Mouse (Mus musculus) bone marrow macrophage, adult 2 months (primary cell): ENCODE results near the gene Rpl37a. TPM values are rescaled to one million over a fixed set of nuclear protein-coding genes. Genes with fewer than 3 reads are reported as not detected.
A peak's percentile ranks its signal among the peaks of the same experiment; 100 is the strongest.

ENCODE experiments used
- H3K27ac ChIP-seq: 2 replicates; pipeline ENCODE4 v1.5.1; 2012; ENCODE audit warnings: low read depth, low read length; ENCODE audit not compliant: insufficient read depth
- H3K4me1 ChIP-seq: 2 replicates; pipeline ENCODE4 v1.6.1; 2012; ENCODE audit warnings: low read length; ENCODE audit not compliant: control insufficient read depth, insufficient read depth
- H3K4me3 ChIP-seq: 2 replicates; pipeline ENCODE4 v1.5.1; 2012; ENCODE audit warnings: mild to moderate bottlenecking, low read length, moderate library complexity; ENCODE audit not compliant: insufficient read depth
- CTCF ChIP-seq: IDR thresholded peaks from 2 replicates; pipeline ENCODE4 v1.5.1; 2012; ENCODE audit warnings: low read depth, mild to moderate bottlenecking, low read length, moderate library complexity
- POLR2A ChIP-seq: IDR thresholded peaks from 2 replicates; pipeline ENCODE4 v1.6.1; 2012; ENCODE audit warnings: mild to moderate bottlenecking, low read depth, low read length, borderline replicate concordance
- polyA plus RNA-seq: library from polyadenylated mRNA; stranded (reverse); fragments of >200 nt; gene quantifications from 2 replicates; pipeline ENCODE4 v1.2.4, GENCODE M21; 2012; ENCODE audit not compliant: missing spikeins, insufficient read depth, insufficient read length

Rpl37a gene
- polyA plus RNA-seq, 1 experiment: 676 TPM

DNA sequence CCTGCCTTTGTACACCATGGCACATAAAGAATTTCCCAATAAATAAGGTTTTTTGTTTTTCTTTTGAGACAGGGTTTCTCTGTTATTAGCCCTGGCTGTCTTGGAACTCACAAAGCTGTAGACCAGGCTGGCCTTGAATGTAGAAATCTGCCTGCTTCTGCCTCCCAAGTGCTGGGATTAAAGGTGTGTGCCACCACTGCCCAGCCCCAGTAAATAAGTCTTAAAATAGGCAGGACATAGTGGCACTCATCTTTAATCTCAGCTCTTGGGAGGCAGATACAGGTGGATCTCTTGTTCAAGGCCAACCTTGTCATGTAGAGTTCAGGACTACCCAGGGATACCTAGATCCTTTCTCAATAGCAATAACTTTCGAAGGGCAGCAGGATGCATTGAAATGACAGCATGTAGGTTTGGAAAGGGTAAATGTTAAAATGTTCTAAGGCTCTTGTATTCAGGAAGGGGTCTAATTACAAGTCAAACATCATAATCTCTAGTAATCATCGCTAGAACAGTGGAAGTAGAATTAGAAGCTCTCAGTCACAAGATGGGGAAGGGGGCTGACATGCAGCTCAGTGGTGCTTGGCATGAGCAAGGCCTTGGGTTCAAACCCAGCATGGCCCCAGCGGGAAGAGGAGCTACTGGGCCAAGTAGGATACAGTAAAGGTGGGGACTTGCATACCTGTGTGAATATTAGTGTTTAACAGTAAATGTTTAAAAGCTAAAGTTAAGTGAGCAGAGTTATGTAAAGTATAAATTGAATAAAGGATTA is 4.7 kb downstream of the Rpl37a start:
- peaks cover 9% of the 10 kb centered on the region for H3K4me1 ChIP-seq
- no peak overlapping the region for H3K27ac ChIP-seq
- TF ChIP-seq CTCF (no peak), POLR2A (no peak)
- H3K4me3 ChIP-seq: no peak overlapping the region

- TF ChIP-seq CTCF: no peak
- no peak for TF ChIP-seq POLR2A
- H3K4me3 ChIP-seq: no peak overlapping the region
- H3K27ac ChIP-seq: no peak overlapping the region
- H3K4me1 ChIP-seq: peaks cover 9% of the 10 kb centered on the region
Observed at GRCm38 (mm10) chr1:72716421-72716820, 5.3 kb downstream of the Rpl37a start.

DNA sequence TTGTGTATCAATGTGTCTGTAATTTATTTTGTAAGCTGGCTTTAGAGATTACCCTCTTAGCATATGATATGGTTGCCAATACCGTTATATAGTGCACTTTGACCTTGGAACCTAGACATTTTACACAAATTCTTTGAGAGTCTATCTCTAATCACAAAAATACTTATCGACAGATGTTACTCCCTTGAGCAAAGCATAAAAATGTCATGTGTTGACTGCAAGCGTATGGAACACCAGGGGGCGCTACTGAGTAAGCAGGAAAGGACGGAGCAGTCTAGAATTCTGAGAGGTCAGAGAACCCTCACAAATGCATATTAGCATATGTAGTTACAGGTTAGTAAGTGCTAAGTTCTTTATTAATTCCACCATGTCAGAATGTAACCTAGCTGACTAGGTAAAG is 5.8 kb downstream of the Rpl37a start:
- TF ChIP-seq POLR2A: no peak
- TF ChIP-seq CTCF: no peak
- no peak overlapping the region for H3K27ac ChIP-seq
- H3K4me1 ChIP-seq: peaks cover 9% of the 10 kb centered on the region
- H3K4me3 ChIP-seq: no peak overlapping the region

DNA sequence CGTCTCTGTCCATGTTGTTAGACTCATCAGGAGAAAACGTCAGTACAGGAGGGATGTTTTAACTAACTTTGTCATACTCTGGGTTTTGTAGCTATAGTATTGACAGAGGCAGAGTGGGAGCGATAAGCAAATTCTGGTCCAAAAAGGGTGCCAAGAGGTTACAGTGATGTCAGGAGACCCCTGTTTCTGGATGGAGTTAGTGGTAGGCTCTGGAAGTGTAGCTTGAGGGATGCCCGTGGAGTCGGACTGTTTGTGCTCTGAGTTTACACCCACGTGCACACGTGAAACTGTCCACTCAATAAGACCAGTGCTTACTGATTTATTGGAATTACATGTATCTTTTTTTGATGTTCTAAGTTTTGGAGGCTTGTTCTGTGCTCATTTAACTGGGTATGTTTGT is 6.5 kb downstream of the Rpl37a start:
- no peak for TF ChIP-seq POLR2A
- TF ChIP-seq CTCF: no peak
- Histone ChIP-seq H3K4me3 (no peak overlapping the region), H3K27ac (no peak overlapping the region), H3K4me1 (peaks cover 9% of the 10 kb centered on the region)

DNA sequence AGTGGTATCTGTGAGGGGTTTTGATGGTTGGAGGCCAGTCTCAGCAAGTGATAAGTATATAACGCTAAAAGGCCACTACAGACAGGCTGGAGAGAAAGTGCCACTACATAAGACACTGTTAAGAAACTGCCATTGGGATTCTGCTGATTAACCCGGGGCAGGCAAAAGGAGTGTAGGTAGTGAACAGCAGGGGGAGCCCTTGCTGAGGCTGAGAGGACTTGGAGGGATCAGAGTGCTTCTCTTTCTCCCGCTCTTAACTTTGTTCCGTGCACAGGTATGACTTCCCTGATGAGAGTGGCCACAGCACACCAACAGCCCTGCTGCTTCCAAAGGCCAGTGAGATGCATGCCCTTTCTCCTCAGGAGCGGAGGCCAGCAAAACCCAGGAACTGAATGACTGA is 7.8 kb downstream of the Rpl37a start:
- TF ChIP-seq CTCF (peak; percentile 79), POLR2A (no peak)
- peaks cover 2% of the 10 kb centered on the region; the same call in 1 of the 2 replicates for H3K4me1 ChIP-seq
- no peak overlapping the region for H3K4me3 ChIP-seq
- no peak overlapping the region for H3K27ac ChIP-seq

- no peaks in the 10 kb centered on the region for H3K4me1 ChIP-seq
- H3K4me3 ChIP-seq: no peak overlapping the region
- no peak overlapping the region for H3K27ac ChIP-seq
- no peak for TF ChIP-seq POLR2A
- no peak for TF ChIP-seq CTCF
Observed at GRCm38 (mm10) chr1:72720115-72720725, 9.1 kb downstream of the Rpl37a start.

- TF ChIP-seq POLR2A (no peak), CTCF (no peak)
- no peaks in the 10 kb centered on the region for H3K4me1 ChIP-seq
- no peak overlapping the region for H3K27ac ChIP-seq
- H3K4me3 ChIP-seq: no peak overlapping the region
Observed at GRCm38 (mm10) chr1:72722646-72723045, 11.6 kb downstream of the Rpl37a start.

DNA sequence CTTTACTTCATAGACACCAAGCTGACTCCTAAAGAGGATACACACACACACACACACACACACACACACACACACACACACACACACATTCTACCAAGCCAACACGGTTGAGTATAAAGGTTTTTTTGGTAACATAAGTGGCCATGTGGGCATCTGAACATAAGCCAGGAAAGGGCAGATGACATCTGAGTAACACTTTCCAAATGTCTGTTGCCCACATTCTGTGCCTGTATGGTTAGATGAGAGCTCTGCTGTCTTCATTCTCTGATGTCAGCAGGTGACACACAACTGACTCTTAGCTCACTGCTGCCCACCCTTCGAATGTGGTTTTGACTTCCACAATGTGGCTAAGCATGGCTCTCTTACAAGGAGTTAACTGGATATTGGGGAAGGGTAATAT is 13.3 kb downstream of the Rpl37a start:
- TF ChIP-seq POLR2A (no peak), CTCF (no peak)
- no peak overlapping the region for H3K27ac ChIP-seq
- H3K4me1 ChIP-seq: no peaks in the 10 kb centered on the region
- H3K4me3 ChIP-seq: no peak overlapping the region

- TF ChIP-seq POLR2A (no peak), CTCF (no peak)
Observed at GRCm38 (mm10) chr1:72725941-72726340, 14.9 kb downstream of the Rpl37a start.

GRCm38 (mm10) chr1:72728781-72729180 is 17.7 kb downstream of the Rpl37a start:
- TF ChIP-seq POLR2A: no peak
- TF ChIP-seq CTCF: no peak
- Histone ChIP-seq H3K4me1 (no peaks in the 10 kb centered on the region), H3K27ac (no peak overlapping the region), H3K4me3 (no peak overlapping the region)

More at GRCm38 (mm10) chr1:72725941-72726340, 14.9 kb downstream of the Rpl37a start:
- Histone ChIP-seq H3K27ac (no peak overlapping the region), H3K4me1 (no peaks in the 10 kb centered on the region), H3K4me3 (no peak overlapping the region)
